Mouse (Mus musculus): ENCODE results near the gene Cbfa2t2.

The Cbfa2t2 gene

DNA sequence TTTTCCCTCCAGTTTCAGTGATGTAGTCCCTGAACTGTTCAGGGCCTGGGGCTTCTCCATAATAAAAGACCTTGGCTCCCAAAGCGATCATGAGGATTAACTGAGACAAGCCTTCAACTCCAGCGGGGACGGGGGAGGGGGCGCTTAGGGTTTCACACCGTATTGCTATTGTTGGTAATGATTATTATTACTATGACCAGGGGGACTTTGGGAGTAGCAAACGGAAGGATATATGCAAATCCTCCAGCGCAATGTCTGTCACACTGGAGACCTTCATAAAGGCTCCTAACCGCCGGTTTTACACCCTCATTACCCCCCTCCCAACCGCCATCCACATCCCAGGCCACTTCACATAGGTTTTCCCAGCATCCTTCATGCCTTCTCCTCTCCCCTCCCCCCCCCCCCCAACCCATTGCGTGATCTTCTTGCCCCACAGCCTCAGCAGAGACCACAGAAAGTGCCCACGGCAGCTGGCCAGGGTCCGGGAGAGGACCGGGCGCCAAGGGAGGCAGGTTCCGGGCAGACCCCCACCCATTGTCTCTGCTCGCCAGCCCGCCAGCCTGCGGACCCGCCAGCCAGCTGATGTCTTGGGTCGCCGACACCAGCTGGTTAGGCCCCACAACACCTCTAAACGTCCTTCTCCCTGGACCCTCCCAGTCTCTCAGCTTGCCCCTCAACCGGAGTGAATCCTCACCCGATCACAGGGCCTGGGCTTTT lies 9.9 kb upstream of the Cbfa2t2 start:
- DNase-seq (ENCODE audit: low spot score): peak; percentile 83

GRCm38 (mm10) chr2:154426905-154427852 lies 9.1 kb upstream of the Cbfa2t2 start:
- no peak for DNase-seq (ENCODE audit: low spot score)

GRCm38 (mm10) chr2:154427853-154428360 lies 8.4 kb upstream of the Cbfa2t2 start:
- no peak for DNase-seq (ENCODE audit: low spot score)

GRCm38 (mm10) chr2:154430566-154430965 lies 5.7 kb upstream of the Cbfa2t2 start:
- DNase-seq (ENCODE audit: low spot score): no peak

DNA sequence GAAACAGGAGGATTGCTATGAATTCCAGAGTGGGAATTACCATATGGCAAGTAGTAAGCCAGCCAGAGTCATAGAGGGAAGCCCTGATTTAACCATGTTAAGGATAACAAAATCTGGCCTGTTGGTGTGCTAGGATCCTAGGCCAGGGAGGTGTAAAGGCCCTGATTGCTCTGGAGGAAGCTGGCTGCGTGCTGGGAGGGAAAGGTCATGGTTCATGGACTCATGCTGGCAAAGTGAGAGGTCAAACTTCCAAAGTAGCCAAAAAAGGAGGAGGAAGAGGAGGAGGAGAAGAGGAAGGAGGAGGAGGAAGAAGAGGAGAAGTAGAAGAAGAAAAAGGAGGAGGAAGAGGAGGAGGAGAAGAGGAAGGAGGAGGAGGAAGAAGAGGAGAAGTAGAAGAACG lies 3.6 kb upstream of the Cbfa2t2 start:
- no peak for DNase-seq (ENCODE audit: low spot score)

GRCm38 (mm10) chr2:154433391-154433790 lies 2.9 kb upstream of the Cbfa2t2 start:
- DNase-seq (ENCODE audit: low spot score): no peak

DNA sequence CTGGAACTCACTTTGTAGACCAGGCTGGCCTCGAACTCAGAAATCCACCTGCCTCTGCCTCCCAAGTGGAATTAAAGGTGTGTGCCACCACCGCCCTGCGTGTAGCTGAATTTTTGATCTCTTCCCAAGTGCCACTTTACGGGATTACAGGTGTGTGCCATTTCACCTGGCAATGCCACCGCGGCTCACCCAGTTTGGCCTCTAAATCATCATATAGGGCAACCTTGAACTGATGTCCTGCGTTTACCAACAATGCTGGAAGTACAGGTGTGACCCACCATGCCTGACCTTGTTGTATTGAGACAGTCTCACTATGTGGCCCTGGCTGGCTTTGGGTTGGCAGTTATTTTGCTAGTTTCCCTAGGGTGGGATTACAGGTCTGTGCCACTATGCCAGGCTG lies 1.6 kb upstream of the Cbfa2t2 start:
- DNase-seq (ENCODE audit: low spot score): no peak

GRCm38 (mm10) chr2:154436076-154436457 lies 214 bp upstream of the Cbfa2t2 start:
- peak; percentile 98 for DNase-seq (ENCODE audit: low spot score)

DNA sequence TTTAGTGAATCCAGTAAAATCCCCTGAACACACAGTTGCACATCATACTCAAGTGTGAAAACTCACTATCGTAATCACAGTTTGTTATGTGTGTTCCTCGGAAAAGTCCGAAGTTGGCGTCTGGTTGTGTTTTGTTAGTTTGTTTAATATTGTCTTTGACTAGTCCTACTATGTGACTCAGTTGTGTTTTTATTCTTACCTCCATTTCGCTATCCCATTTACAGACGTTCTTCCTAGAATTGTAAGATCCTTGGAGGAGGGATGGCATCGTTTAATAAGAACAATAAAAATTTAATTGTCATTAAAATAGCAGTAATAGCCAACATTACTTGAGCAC lies 878 bp downstream of the Cbfa2t2 start:
- no peak for DNase-seq (ENCODE audit: low spot score)

DNA sequence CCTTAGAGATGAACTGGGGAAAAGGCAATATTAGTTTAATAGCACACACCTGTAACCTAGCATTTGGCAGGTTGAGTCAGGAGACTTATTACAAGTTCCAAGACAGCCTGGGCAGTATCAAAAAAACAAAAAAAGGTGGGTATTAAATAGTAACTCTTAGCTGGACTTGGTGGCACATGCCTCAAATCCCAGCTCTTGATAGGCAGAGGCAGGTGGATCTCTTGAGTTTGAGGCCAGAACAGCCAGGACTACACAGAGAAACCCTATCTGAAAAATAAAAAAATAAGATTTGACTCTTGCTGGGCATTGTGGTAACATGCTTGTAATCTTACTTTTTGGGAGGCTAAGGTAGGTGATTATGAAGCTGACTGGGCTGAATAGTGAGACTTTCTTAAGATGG lies 4.2 kb downstream of the Cbfa2t2 start:
- DNase-seq (ENCODE audit: low spot score): no peak

DNA sequence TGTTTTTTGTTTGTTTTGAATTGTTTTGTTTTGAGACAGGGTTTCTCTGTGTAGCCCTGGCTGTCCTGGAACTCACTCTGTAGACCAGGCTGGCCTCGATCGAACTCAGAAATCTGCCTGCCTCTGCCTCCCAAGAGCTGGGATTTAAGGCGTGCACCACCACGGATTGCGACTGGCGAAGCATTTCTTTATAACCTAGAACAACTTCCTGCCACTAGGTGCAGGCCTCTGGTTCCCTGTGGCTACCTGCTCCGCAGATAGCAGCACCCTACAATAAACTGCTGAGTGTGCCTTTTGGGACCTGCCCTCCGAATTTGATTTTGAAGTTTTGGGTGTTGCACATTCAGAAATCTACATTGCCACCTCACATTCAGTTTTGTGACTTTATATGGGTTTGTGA lies 11.5 kb downstream of the Cbfa2t2 start:
- DNase-seq (ENCODE audit: low spot score): no peak

DNA sequence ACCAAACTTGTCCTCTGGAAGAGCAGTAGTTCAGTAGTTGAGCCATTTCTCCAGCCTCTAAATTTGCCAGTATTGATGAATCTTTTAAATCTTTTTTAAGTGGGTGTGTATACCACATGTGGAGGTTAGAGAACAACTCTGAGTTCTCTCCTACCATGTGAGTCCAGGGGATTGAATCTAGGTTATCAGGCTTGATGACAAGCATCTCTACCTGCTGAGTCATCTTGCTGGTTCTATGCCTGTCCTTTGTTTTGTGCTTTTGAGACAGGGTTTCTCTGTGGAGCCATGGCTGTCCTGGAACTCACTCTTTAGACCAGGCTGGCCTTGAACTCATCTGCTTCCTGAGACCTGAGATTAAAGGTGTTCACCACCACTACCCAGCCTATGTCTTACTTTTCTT lies 12.4 kb downstream of the Cbfa2t2 start:
- no peak for DNase-seq (ENCODE audit: low spot score)

DNA sequence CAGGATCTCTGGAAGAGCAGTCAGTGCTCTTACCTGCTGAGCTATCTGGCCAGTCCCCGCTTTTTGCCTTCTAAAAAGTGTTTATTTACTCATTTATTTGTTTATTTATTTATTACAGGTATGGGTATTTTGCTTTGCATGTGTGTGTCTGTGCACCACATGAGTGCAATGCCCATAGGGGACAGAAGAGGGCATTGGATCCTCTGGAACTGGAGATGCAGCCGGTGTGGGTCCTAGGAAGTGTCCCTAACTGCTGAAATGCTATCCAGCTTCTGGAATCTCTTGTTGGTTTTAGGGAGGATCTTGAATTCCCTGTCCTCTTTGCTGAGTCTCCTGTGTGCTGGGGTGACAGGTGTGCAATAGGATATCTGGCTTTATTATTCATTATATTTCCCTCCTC lies 16.7 kb downstream of the Cbfa2t2 start:
- no peak for DNase-seq (ENCODE audit: low spot score)

DNA sequence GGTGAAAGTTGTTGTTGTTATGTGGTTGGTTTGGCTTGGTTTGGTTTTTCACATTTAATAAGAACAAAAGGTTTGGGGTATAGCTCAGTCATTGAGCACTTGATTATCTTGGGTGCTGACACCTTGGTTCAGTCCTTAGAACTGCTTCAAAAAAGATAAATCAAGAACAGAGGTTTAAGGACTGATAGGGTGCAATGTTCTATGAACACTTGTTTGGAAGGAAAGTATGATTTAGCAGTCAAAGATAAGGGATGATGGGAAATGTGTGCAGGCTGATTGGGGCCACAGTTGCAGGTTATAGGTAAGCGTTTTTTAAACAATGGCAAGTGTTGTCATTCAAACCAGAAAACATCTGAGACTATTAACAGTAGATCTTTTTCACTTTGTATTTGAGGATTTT lies 17.8 kb downstream of the Cbfa2t2 start:
- DNase-seq (ENCODE audit: low spot score): no peak

GRCm38 (mm10) chr2:154454605-154455004 lies 18.3 kb downstream of the Cbfa2t2 start:
- peak; percentile 74 for DNase-seq (ENCODE audit: low spot score)

- peak; percentile 43 for DNase-seq (ENCODE audit: low spot score)
These were observed 19.5 kb downstream of the Cbfa2t2 start for GRCm38 (mm10) chr2:154455776-154456175.

GRCm38 (mm10) chr2:154456621-154457020 lies 20.3 kb downstream of the Cbfa2t2 start:
- DNase-seq (ENCODE audit: low spot score): no peak

DNA sequence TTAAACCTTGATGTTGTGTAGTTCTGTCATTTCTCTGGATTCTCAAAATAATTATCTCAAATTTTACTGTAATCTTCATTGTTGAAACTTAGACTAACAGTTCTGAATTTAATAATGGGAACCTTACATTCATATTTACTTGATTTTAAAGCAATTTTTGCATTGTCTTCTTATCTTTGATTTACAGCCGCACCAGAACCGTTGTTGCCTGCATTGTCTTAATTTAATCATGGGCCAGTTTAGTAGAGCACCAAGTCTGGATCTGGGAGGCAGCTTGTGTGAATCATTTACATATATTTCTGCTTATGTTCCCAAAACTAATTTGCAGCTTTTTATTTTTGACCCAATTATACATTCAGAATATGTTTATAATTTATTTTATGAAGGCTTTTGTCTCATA lies 23.0 kb downstream of the Cbfa2t2 start:
- DNase-seq (ENCODE audit: low spot score): no peak

- peak; percentile 84 for DNase-seq (ENCODE audit: low spot score)
These were observed 23.6 kb downstream of the Cbfa2t2 start for GRCm38 (mm10) chr2:154459851-154460250.

DNA sequence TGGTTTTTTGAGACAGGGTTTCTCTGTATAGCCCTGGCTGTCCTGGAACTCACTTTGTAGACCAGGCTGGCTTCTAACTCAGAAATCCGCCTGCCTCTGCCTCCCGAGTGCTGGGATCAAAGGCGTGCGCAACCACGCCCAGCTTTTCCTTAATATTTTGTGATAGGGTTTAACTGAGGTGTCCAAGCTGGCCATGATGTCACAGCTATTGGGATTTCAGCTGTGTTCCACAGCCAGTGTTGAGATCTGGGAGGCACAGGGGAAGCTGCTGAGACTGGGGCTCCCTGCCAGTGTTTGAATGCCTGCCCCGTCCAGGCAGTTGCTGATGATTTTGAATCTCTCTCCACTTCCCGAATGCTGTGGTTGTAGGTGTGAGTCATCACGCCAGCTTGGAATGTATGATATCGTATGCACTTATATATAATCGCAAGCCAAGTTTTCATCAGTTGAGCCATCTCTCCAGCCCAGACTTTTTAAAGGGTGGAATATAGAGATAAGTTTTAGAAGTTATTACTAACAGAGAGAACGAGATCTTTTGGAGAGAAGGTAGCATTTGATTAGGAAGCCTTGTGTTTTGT lies 27.4 kb downstream of the Cbfa2t2 start:
- no peak for DNase-seq (ENCODE audit: low spot score)

GRCm38 (mm10) chr2:154465914-154466335 lies 29.6 kb downstream of the Cbfa2t2 start:
- peak; percentile 67 for DNase-seq (ENCODE audit: low spot score)

- DNase-seq (ENCODE audit: low spot score): no peak
These were observed 30.9 kb downstream of the Cbfa2t2 start for GRCm38 (mm10) chr2:154467139-154467538.
